Mouse (Mus musculus): ENCODE data around the gene Tanc1. TPM values are rescaled to one million over a fixed set of nuclear protein-coding genes. Genes with fewer than 3 reads are reported as not detected.

The Tanc1 gene
- polyA plus RNA-seq, 1 experiment from 2014 or later: 40.7 TPM

DNA sequence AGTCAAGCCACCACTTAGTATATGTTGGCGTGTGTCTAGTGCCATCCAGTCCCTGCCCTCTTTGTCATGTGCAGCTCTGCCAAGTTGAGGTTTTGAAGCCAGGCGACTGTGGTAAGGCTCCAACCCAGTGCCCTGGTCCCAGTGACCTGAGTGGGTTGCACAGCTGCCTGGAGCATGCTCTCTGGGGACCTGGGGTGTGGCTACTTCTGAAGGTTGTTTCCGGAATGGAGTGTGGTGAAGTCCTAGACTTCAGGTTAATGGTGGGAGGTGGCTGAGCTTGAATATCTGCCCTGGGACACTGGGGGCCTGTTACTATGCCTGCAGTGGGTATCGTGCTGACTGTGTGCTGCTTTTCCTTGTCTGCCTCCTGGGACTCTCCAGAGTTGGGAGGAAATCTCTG is 18.0 kb downstream of the Tanc1 start:
- H3K4me2 ChIP-seq (replicated peaks): no peak overlapping the region
- 65% methylated on average over 4 of the region's 4 CpGs for WGBS
- H3K9me3 ChIP-seq (replicated peaks): no peaks in the 10 kb centered on the region
- H3K4me1 ChIP-seq: peaks cover 52% of the 10 kb centered on the region
- ATAC-seq (ENCODE audit: insufficient number of reproducible peaks, low FRiP score, low TSS enrichment, low read depth): 0 out of 2 replicates have a peak, but pooled peaks have one; percentile 20
- H3K36me3 ChIP-seq: no peaks in the 10 kb centered on the region
- H3K4me3 ChIP-seq (replicated peaks): no peak overlapping the region
- no peaks in the 10 kb centered on the region for H3K27me3 ChIP-seq
- H3K27ac ChIP-seq (replicated peaks): no peak overlapping the region
- no peak overlapping the region for H3K9ac ChIP-seq

- H3K36me3 ChIP-seq: no peaks in the 10 kb centered on the region
- peaks cover 50% of the 10 kb centered on the region for H3K4me1 ChIP-seq
- no peak for ATAC-seq (ENCODE audit: insufficient number of reproducible peaks, low FRiP score, low TSS enrichment, low read depth)
- H3K9me3 ChIP-seq (replicated peaks): no peaks in the 10 kb centered on the region
- H3K9ac ChIP-seq: no peak overlapping the region
- H3K27me3 ChIP-seq: no peaks in the 10 kb centered on the region
- H3K4me2 ChIP-seq (replicated peaks): no peak overlapping the region
- 50% methylated on average over 5 of the region's 5 CpGs for WGBS
- H3K4me3 ChIP-seq (replicated peaks): no peak overlapping the region
- no peak overlapping the region for H3K27ac ChIP-seq (replicated peaks)
Observed at GRCm38 (mm10) chr2:59631406-59631805, 19.6 kb downstream of the Tanc1 start.

DNA sequence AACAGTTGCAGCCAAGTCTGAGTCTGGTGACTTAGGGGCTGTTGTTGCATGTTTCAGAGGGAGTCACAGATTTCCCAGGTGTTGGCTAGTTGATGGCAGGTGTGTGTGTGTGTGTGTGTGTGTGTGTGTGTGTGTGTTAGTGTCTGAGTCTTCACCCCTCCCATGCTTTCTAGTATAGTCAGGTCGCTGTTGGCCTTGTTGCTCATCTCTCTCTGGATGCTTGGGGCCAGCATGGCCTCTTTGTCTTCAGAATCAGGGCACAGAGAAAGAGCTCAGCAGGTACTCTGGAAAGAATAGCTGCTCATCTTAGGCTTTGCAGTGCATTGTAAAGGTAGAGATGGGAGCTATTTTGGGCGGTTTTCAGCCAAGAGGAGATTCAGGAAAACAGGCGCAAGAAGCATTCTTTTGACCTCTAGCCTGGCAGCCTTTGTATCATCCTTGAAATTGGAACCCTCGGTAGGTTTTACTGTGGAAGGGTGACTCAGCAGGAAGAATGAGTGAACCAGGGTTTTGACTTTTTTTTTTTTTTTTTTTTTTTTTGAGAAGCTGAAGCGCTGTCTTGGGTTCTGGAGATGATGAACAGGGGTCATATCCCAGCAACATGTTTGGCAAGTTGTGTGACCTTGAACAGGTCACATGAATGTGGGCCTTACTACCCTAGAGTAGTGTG is 22.1 kb downstream of the Tanc1 start:
- Histone ChIP-seq H3K36me3 (no peaks in the 10 kb centered on the region), H3K4me1 (peaks cover 25% of the 10 kb centered on the region), H3K27ac (replicated peaks) (no peak overlapping the region), H3K4me3 (replicated peaks) (no peak overlapping the region), H3K9me3 (replicated peaks) (no peaks in the 10 kb centered on the region), H3K9ac (no peak overlapping the region), H3K4me2 (replicated peaks) (no peak overlapping the region), H3K27me3 (no peaks in the 10 kb centered on the region)
- no peak for ATAC-seq (ENCODE audit: insufficient number of reproducible peaks, low FRiP score, low TSS enrichment, low read depth)
- 60% methylated on average over 5 of the region's 5 CpGs for WGBS

- H3K9ac ChIP-seq: no peak overlapping the region
- no peak for ATAC-seq (ENCODE audit: insufficient number of reproducible peaks, low FRiP score, low TSS enrichment, low read depth)
- no peaks in the 10 kb centered on the region for H3K27me3 ChIP-seq
- WGBS: 85% methylated on average over 18 of the region's 18 CpGs
- H3K9me3 ChIP-seq (replicated peaks): no peaks in the 10 kb centered on the region
- H3K4me3 ChIP-seq (replicated peaks): no peak overlapping the region
- no peaks in the 10 kb centered on the region for H3K36me3 ChIP-seq
- H3K4me1 ChIP-seq: 0 out of 2 replicates have a peak, but pooled peaks cover 2% of the 10 kb centered on the region
- no peak overlapping the region for H3K4me2 ChIP-seq (replicated peaks)
- no peak overlapping the region for H3K27ac ChIP-seq (replicated peaks)
Observed at GRCm38 (mm10) chr2:59637040-59637785, 25.4 kb downstream of the Tanc1 start.

DNA sequence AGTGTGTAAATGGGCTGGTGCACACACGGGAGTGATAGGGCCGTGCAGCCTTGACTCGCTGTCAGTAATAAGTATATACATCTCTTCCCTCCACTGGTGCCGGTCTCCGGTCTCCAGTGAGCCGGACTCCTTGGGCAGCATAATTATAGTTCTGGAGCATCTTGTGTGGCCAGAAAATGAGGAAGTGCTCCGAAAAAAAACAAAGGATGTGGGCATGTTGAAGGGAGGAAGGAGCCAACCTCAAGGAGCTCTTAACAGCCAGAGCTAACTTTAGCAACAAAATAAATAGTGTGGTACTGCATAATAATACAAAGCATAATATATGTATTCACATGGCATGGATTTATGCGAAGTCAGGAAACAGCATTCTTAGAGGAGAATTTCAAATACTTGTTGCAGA is 30.9 kb downstream of the Tanc1 start:
- no peak for ATAC-seq (ENCODE audit: insufficient number of reproducible peaks, low FRiP score, low TSS enrichment, low read depth)
- no peaks in the 10 kb centered on the region for H3K36me3 ChIP-seq
- no peak overlapping the region for H3K9ac ChIP-seq
- no peaks in the 10 kb centered on the region for H3K27me3 ChIP-seq
- no peak overlapping the region for H3K4me2 ChIP-seq (replicated peaks)
- no peak overlapping the region for H3K27ac ChIP-seq (replicated peaks)
- no peaks in the 10 kb centered on the region for H3K9me3 ChIP-seq (replicated peaks)
- no peak overlapping the region for H3K4me3 ChIP-seq (replicated peaks)
- H3K4me1 ChIP-seq: peaks cover 44% of the 10 kb centered on the region
- 55% methylated on average over 8 of the region's 8 CpGs for WGBS

DNA sequence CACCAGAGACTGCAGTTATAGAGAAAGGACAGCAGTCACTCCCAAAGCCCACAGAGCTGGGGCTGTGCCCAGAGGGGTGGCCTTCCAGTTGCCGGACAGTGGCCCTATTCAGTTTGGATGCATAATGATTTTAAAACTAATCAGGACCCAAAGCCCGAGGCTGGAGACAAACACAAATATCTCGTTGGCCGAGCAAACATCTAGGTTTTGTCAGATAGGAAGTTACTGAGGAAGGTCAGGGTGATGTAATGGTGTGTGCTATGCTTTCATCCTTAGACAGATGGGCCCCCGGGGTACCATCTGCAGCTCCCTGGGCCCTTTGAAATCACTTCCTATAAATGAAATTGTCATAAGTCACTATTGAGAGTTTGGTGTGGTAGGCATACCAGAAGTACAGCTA is 33.0 kb downstream of the Tanc1 start:
- no peaks in the 10 kb centered on the region for H3K27me3 ChIP-seq
- no peak overlapping the region for H3K4me2 ChIP-seq (replicated peaks)
- 36% methylated on average over 5 of the region's 5 CpGs for WGBS
- H3K27ac ChIP-seq (replicated peaks): peak overlapping the region; percentile 40; the same call in 1 of the 2 replicates
- H3K4me1 ChIP-seq: peaks cover 53% of the 10 kb centered on the region
- H3K9ac ChIP-seq: no peak overlapping the region
- ATAC-seq (ENCODE audit: insufficient number of reproducible peaks, low FRiP score, low TSS enrichment, low read depth): no peak
- no peak overlapping the region for H3K4me3 ChIP-seq (replicated peaks)
- H3K36me3 ChIP-seq: no peaks in the 10 kb centered on the region
- no peaks in the 10 kb centered on the region for H3K9me3 ChIP-seq (replicated peaks)

DNA sequence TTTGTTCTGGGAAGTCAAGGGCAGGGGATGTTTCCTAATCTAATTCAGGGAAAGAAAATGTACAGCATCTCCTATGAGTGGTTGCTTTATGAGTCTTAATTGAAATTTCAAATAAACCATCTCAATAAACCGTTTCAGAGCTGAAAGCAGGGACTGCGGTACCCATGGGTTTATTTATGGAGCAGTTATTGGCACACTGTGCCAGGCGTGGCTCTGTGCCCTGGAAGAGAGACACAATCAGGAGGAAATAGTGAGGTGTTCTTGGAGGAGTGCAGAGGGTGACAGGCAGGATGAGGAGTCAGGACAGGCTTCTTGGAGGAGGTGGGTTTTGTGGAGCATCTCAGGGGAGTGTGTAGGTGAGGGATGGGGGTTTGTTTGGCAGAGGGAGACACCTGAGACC is 33.7 kb downstream of the Tanc1 start:
- Histone ChIP-seq H3K4me1 (peaks cover 53% of the 10 kb centered on the region), H3K27me3 (no peaks in the 10 kb centered on the region), H3K36me3 (no peaks in the 10 kb centered on the region), H3K4me2 (replicated peaks) (no peak overlapping the region), H3K9ac (no peak overlapping the region), H3K9me3 (replicated peaks) (no peaks in the 10 kb centered on the region), H3K27ac (replicated peaks) (no peak overlapping the region), H3K4me3 (replicated peaks) (no peak overlapping the region)
- ATAC-seq (ENCODE audit: insufficient number of reproducible peaks, low FRiP score, low TSS enrichment, low read depth): no peak
- 41% methylated on average over 3 of the region's 3 CpGs for WGBS

DNA sequence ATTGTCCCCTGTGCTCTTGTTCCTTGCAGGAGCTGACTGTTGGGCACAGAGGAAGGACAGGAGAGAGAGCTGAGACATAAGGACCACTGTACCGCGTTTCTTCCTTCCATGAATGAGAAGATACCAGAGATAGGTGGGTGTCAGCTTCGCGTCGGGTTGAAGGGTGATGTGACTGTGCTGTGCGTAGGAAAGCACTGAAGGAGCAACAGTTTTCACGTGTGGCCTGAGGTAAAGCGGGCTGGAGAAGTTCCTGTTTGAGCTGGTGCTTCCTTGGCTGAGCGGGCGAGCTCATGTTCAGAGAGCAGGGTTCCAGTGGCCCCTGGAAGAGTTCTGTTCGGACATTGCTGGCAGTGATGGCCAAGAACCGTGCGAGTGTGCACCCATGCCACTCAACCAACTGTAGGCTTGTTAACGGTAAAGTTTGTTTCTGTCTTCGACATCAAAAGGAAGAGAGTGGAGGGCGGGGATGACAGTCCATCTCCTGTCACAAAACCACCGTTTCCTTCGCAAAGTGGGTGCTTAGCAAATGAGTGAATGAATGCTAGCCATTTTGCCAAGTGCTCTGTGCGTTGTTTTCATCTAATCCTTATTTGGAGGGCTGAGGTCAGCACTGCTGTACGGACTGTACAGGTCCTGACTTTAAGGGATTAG is 35.0 kb downstream of the Tanc1 start:
- H3K4me1 ChIP-seq: peaks cover 53% of the 10 kb centered on the region
- no peaks in the 10 kb centered on the region for H3K36me3 ChIP-seq
- H3K4me2 ChIP-seq (replicated peaks): no peak overlapping the region
- H3K4me3 ChIP-seq (replicated peaks): no peak overlapping the region
- 81% methylated on average over 20 of the region's 20 CpGs for WGBS
- no peak overlapping the region for H3K27ac ChIP-seq (replicated peaks)
- no peaks in the 10 kb centered on the region for H3K27me3 ChIP-seq
- no peak overlapping the region for H3K9ac ChIP-seq
- no peaks in the 10 kb centered on the region for H3K9me3 ChIP-seq (replicated peaks)
- no peak for ATAC-seq (ENCODE audit: insufficient number of reproducible peaks, low FRiP score, low TSS enrichment, low read depth)

DNA sequence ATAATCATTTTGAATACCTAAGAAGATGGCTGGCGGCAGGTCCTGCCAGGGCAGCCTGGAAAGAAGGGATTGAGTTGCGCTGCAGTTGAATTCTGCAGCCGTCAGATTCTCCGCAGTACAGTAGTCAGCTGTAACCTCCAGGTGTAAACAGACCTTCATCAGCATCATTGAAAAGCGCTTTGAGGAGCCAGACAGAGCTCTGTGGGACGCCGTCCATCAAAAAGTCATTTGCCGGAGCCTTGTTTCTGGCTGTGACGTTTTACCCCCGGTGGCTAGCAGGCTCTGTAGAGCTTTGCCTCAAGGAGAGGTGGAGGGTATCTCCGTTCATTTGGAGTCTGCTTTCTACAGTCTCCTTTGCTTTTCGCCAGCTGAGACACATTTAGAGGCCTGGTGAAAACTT is 36.6 kb downstream of the Tanc1 start:
- H3K36me3 ChIP-seq: no peaks in the 10 kb centered on the region
- WGBS: 33% methylated on average over 12 of the region's 12 CpGs
- no peak overlapping the region for H3K27ac ChIP-seq (replicated peaks)
- H3K4me1 ChIP-seq: peaks cover 44% of the 10 kb centered on the region
- no peaks in the 10 kb centered on the region for H3K9me3 ChIP-seq (replicated peaks)
- no peak overlapping the region for H3K4me3 ChIP-seq (replicated peaks)
- ATAC-seq (ENCODE audit: insufficient number of reproducible peaks, low FRiP score, low TSS enrichment, low read depth): no peak
- no peaks in the 10 kb centered on the region for H3K27me3 ChIP-seq
- no peak overlapping the region for H3K4me2 ChIP-seq (replicated peaks)
- H3K9ac ChIP-seq: no peak overlapping the region

DNA sequence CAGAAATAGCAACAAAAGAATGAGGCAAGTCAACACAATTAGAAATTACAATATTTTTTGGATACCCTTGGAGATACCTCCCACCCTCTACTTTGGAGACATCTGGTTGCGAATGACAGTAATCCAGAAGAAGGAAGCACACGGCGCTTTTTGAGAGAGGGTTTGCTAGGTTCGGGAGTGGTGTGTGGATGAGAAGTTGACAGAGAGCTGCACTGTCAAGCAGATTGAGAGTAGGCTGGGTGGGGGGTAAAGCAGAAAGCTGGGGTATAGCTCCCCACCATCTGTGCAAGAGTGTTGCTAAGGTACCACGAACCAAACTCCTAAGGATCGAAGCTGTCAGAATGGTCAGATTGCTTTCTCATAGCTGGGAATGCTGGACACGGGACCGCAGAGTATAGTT is 40.0 kb downstream of the Tanc1 start:
- no peaks in the 10 kb centered on the region for H3K9me3 ChIP-seq (replicated peaks)

DNA sequence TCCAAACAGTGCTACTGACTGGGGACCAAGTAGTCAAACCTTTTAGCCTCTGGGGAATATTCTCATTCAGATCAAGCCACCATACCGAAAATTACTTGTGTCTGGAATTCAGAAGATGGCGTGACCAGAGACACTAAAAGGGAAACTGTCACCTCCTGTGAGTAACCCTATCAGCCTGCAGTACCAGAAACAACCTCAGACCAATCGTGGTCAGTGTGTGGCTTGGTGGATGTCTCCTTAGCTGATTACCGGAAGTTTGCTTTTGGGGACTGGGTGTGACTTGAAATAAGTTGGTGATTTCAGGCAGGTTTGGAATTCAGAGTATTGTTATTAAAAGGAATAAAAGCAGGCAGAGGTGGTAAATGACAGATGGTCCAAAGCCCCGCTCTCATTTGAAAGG is 40.9 kb downstream of the Tanc1 start:
- Histone ChIP-seq H3K27me3 (no peaks in the 10 kb centered on the region), H3K9me3 (replicated peaks) (no peaks in the 10 kb centered on the region), H3K4me3 (replicated peaks) (no peak overlapping the region), H3K9ac (no peak overlapping the region), H3K4me2 (replicated peaks) (no peak overlapping the region), H3K27ac (replicated peaks) (no peak overlapping the region), H3K4me1 (peaks cover 42% of the 10 kb centered on the region), H3K36me3 (no peaks in the 10 kb centered on the region)
- ATAC-seq (ENCODE audit: insufficient number of reproducible peaks, low FRiP score, low TSS enrichment, low read depth): no peak
- WGBS: 64% methylated on average over 5 of the region's 5 CpGs

More for the DNA sequence above, 40.0 kb downstream of the Tanc1 start:
- Histone ChIP-seq H3K9ac (no peak overlapping the region), H3K36me3 (no peaks in the 10 kb centered on the region), H3K4me2 (replicated peaks) (no peak overlapping the region), H3K27ac (replicated peaks) (no peak overlapping the region), H3K4me1 (peaks cover 45% of the 10 kb centered on the region), H3K27me3 (no peaks in the 10 kb centered on the region), H3K4me3 (replicated peaks) (no peak overlapping the region)
- 86% methylated on average over 8 of the region's 8 CpGs for WGBS
- no peak for ATAC-seq (ENCODE audit: insufficient number of reproducible peaks, low FRiP score, low TSS enrichment, low read depth)

All from embryonic facial prominence, embryonic 15.5 days (tissue).